Mouse (Mus musculus): ENCODE measurements at regions not wholly inside any gene's neighbourhood (a gene's known extent, or its start where the extent isn't known, plus 50 kb on each side); places are given as distances from the start of the nearest gene placed in this dataset.

GRCm38 (mm10) chr16:30765591-30765990 lies 166.1 kb downstream of the Fam43a start:
- Histone ChIP-seq H3K4me2 (no peak overlapping the region), H3K4me3 (ENCODE audit: low read depth, low read length) (no peak overlapping the region), H3K36me3 (ENCODE audit: control insufficient read depth, insufficient read depth, low read length) (no peaks in the 10 kb centered on the region), H3K27me3 (ENCODE audit: control insufficient read depth, insufficient read depth, low read length) (no peaks in the 10 kb centered on the region), H3K9me3 (ENCODE audit: control insufficient read depth, low read length) (no peaks in the 10 kb centered on the region), H3K27ac (ENCODE audit: low read depth, low read length) (no peak overlapping the region), H3K4me1 (ENCODE audit: control insufficient read depth, insufficient read depth, low read length) (no peaks in the 10 kb centered on the region), H3K9ac (ENCODE audit: low read length) (no peak overlapping the region)
- 84% methylated on average over 4 of the region's 4 CpGs for WGBS
- ATAC-seq (ENCODE audit: low FRiP score) (no peak), DNase-seq (ENCODE audit: low spot score, missing footprints) (no peak)

GRCm38 (mm10) chr16:30769007-30769442 lies 169.5 kb downstream of the Fam43a start:
- H3K27ac ChIP-seq (ENCODE audit: low read depth, low read length) = no peak overlapping the region
- DNase-seq (ENCODE audit: low spot score, missing footprints) = peak; percentile 83
- H3K36me3 ChIP-seq (ENCODE audit: control insufficient read depth, insufficient read depth, low read length) = no peaks in the 10 kb centered on the region
- H3K9me3 ChIP-seq (ENCODE audit: control insufficient read depth, low read length) = no peaks in the 10 kb centered on the region
- no peaks in the 10 kb centered on the region for H3K4me1 ChIP-seq (ENCODE audit: control insufficient read depth, insufficient read depth, low read length)
- H3K4me3 ChIP-seq (ENCODE audit: low read depth, low read length) = no peak overlapping the region
- H3K27me3 ChIP-seq (ENCODE audit: control insufficient read depth, insufficient read depth, low read length) = no peaks in the 10 kb centered on the region
- ATAC-seq (ENCODE audit: low FRiP score) = no peak
- no peak overlapping the region for H3K9ac ChIP-seq (ENCODE audit: low read length)
- H3K4me2 ChIP-seq = no peak overlapping the region
- 30% methylated on average over 5 of the region's 5 CpGs for WGBS

GRCm38 (mm10) chr16:30769467-30769866 lies 169.9 kb downstream of the Fam43a start:
- Histone ChIP-seq H3K27me3 (ENCODE audit: control insufficient read depth, insufficient read depth, low read length) (no peaks in the 10 kb centered on the region), H3K9ac (ENCODE audit: low read length) (no peak overlapping the region), H3K4me1 (ENCODE audit: control insufficient read depth, insufficient read depth, low read length) (no peaks in the 10 kb centered on the region), H3K27ac (ENCODE audit: low read depth, low read length) (no peak overlapping the region), H3K4me2 (no peak overlapping the region), H3K4me3 (ENCODE audit: low read depth, low read length) (no peak overlapping the region), H3K36me3 (ENCODE audit: control insufficient read depth, insufficient read depth, low read length) (no peaks in the 10 kb centered on the region), H3K9me3 (ENCODE audit: control insufficient read depth, low read length) (no peaks in the 10 kb centered on the region)
- no peak for ATAC-seq (ENCODE audit: low FRiP score)
- 48% methylated on average over 11 of the region's 11 CpGs for WGBS
- DNase-seq (ENCODE audit: low spot score, missing footprints) = no peak

GRCm38 (mm10) chr16:30772802-30773201 lies 173.3 kb downstream of the Fam43a start:
- Histone ChIP-seq H3K27me3 (ENCODE audit: control insufficient read depth, insufficient read depth, low read length) (no peaks in the 10 kb centered on the region), H3K27ac (ENCODE audit: low read depth, low read length) (no peak overlapping the region), H3K4me2 (no peak overlapping the region), H3K36me3 (ENCODE audit: control insufficient read depth, insufficient read depth, low read length) (no peaks in the 10 kb centered on the region), H3K4me3 (ENCODE audit: low read depth, low read length) (no peak overlapping the region), H3K4me1 (ENCODE audit: control insufficient read depth, insufficient read depth, low read length) (no peaks in the 10 kb centered on the region; the same call in 1 of the 2 replicates), H3K9ac (ENCODE audit: low read length) (no peak overlapping the region), H3K9me3 (ENCODE audit: control insufficient read depth, low read length) (no peaks in the 10 kb centered on the region)
- DNase-seq (ENCODE audit: low spot score, missing footprints) (no peak), ATAC-seq (ENCODE audit: low FRiP score) (no peak)
- WGBS = 69% methylated on average over 3 of the region's 3 CpGs

- H3K4me3 ChIP-seq (ENCODE audit: low read depth, low read length) = no peak overlapping the region
- no peaks in the 10 kb centered on the region; the same call in 1 of the 2 replicates for H3K4me1 ChIP-seq (ENCODE audit: control insufficient read depth, insufficient read depth, low read length)
- no peaks in the 10 kb centered on the region for H3K27me3 ChIP-seq (ENCODE audit: control insufficient read depth, insufficient read depth, low read length)
- DNase-seq (ENCODE audit: low spot score, missing footprints) = peak; percentile 75
- WGBS = 75% methylated on average over 14 of the region's 14 CpGs
- no peak for ATAC-seq (ENCODE audit: low FRiP score)
- no peak overlapping the region for H3K9ac ChIP-seq (ENCODE audit: low read length)
- no peak overlapping the region for H3K4me2 ChIP-seq
- no peaks in the 10 kb centered on the region for H3K9me3 ChIP-seq (ENCODE audit: control insufficient read depth, low read length)
- H3K36me3 ChIP-seq (ENCODE audit: control insufficient read depth, insufficient read depth, low read length) = no peaks in the 10 kb centered on the region
- H3K27ac ChIP-seq (ENCODE audit: low read depth, low read length) = no peak overlapping the region
These were observed 175.6 kb downstream of the Fam43a start for GRCm38 (mm10) chr16:30774951-30775661.

GRCm38 (mm10) chr16:30775740-30776700 lies 176.5 kb downstream of the Fam43a start:
- WGBS = 70% methylated on average over 21 of the region's 21 CpGs
- Histone ChIP-seq H3K27ac (ENCODE audit: low read depth, low read length) (no peak overlapping the region), H3K27me3 (ENCODE audit: control insufficient read depth, insufficient read depth, low read length) (no peaks in the 10 kb centered on the region), H3K36me3 (ENCODE audit: control insufficient read depth, insufficient read depth, low read length) (no peaks in the 10 kb centered on the region), H3K4me3 (ENCODE audit: low read depth, low read length) (no peak overlapping the region), H3K4me1 (ENCODE audit: control insufficient read depth, insufficient read depth, low read length) (no peaks in the 10 kb centered on the region; the same call in 1 of the 2 replicates), H3K9ac (ENCODE audit: low read length) (no peak overlapping the region), H3K4me2 (no peak overlapping the region), H3K9me3 (ENCODE audit: control insufficient read depth, low read length) (no peaks in the 10 kb centered on the region)
- ATAC-seq (ENCODE audit: low FRiP score) (no peak), DNase-seq (ENCODE audit: low spot score, missing footprints) (peak; percentile 83)

- H3K4me2 ChIP-seq = no peak overlapping the region
- 88% methylated on average over 6 of the region's 6 CpGs for WGBS
- DNase-seq (ENCODE audit: low spot score, missing footprints) (no peak), ATAC-seq (ENCODE audit: low FRiP score) (no peak)
- no peaks in the 10 kb centered on the region; the same call in 1 of the 2 replicates for H3K4me1 ChIP-seq (ENCODE audit: control insufficient read depth, insufficient read depth, low read length)
- no peak overlapping the region for H3K4me3 ChIP-seq (ENCODE audit: low read depth, low read length)
- H3K27ac ChIP-seq (ENCODE audit: low read depth, low read length) = no peak overlapping the region
- H3K36me3 ChIP-seq (ENCODE audit: control insufficient read depth, insufficient read depth, low read length) = no peaks in the 10 kb centered on the region
- no peaks in the 10 kb centered on the region for H3K27me3 ChIP-seq (ENCODE audit: control insufficient read depth, insufficient read depth, low read length)
- no peaks in the 10 kb centered on the region for H3K9me3 ChIP-seq (ENCODE audit: control insufficient read depth, low read length)
- no peak overlapping the region for H3K9ac ChIP-seq (ENCODE audit: low read length)
These were observed 177.9 kb downstream of the Fam43a start for GRCm38 (mm10) chr16:30777416-30777815.

- Histone ChIP-seq H3K36me3 (ENCODE audit: control insufficient read depth, insufficient read depth, low read length) (no peaks in the 10 kb centered on the region), H3K4me1 (ENCODE audit: control insufficient read depth, insufficient read depth, low read length) (no peaks in the 10 kb centered on the region; the same call in 1 of the 2 replicates), H3K27ac (ENCODE audit: low read depth, low read length) (no peak overlapping the region), H3K4me2 (no peak overlapping the region), H3K4me3 (ENCODE audit: low read depth, low read length) (no peak overlapping the region), H3K27me3 (ENCODE audit: control insufficient read depth, insufficient read depth, low read length) (no peaks in the 10 kb centered on the region), H3K9me3 (ENCODE audit: control insufficient read depth, low read length) (no peaks in the 10 kb centered on the region), H3K9ac (ENCODE audit: low read length) (no peak overlapping the region)
- DNase-seq (ENCODE audit: low spot score, missing footprints) (no peak), ATAC-seq (ENCODE audit: low FRiP score) (no peak)
- 73% methylated on average over 7 of the region's 7 CpGs for WGBS
These were observed 178.6 kb downstream of the Fam43a start for GRCm38 (mm10) chr16:30778078-30778477.

- H3K9me3 ChIP-seq (ENCODE audit: control insufficient read depth, low read length) = no peaks in the 10 kb centered on the region
- DNase-seq (ENCODE audit: low spot score, missing footprints) (no peak), ATAC-seq (ENCODE audit: low FRiP score) (no peak)
- no peak overlapping the region for H3K27ac ChIP-seq (ENCODE audit: low read depth, low read length)
- no peaks in the 10 kb centered on the region for H3K36me3 ChIP-seq (ENCODE audit: control insufficient read depth, insufficient read depth, low read length)
- no peak overlapping the region for H3K9ac ChIP-seq (ENCODE audit: low read length)
- 88% methylated on average over 5 of the region's 5 CpGs for WGBS
- H3K4me3 ChIP-seq (ENCODE audit: low read depth, low read length) = no peak overlapping the region
- no peaks in the 10 kb centered on the region; the same call in 1 of the 2 replicates for H3K4me1 ChIP-seq (ENCODE audit: control insufficient read depth, insufficient read depth, low read length)
- H3K27me3 ChIP-seq (ENCODE audit: control insufficient read depth, insufficient read depth, low read length) = no peaks in the 10 kb centered on the region
- no peak overlapping the region for H3K4me2 ChIP-seq
These were observed 179.4 kb downstream of the Fam43a start for GRCm38 (mm10) chr16:30778945-30779344.
